Mouse (Mus musculus) CH12.LX (cell line): ENCODE measurements around the gene Plcg2. TPM values are rescaled to one million over a fixed set of nuclear protein-coding genes. Genes with fewer than 3 reads are reported as not detected.
A peak's percentile ranks its signal among the peaks of the same experiment; 100 is the strongest.

Experiments
- DNase-seq: peaks from one replicate; pipeline ENCODE4 v3.0.0-alpha.2; 2013; ENCODE audit errors: extremely low read depth
- H3K27ac ChIP-seq: 2 replicates; pipeline ENCODE4 v1.5.1; 2012; ENCODE audit warnings: low read depth, mild to moderate bottlenecking, control low read depth, moderate library complexity; ENCODE audit not compliant: insufficient read depth
- H3K27me3 ChIP-seq: replicated peaks from 2 replicates; pipeline ENCODE3; 2012; ENCODE audit warnings: inconsistent platforms
- H3K36me3 ChIP-seq, 2 experiments: replicated peaks in 1 of 2; 2 replicates each; pipeline versions ENCODE3 to v1.6.1; 2012; ENCODE audit warnings: inconsistent platforms in 1 of 2, low read length in 1 of 2, mild to moderate bottlenecking in 1 of 2, mixed read lengths in 1 of 2, moderate library complexity in 1 of 2; ENCODE audit not compliant: control insufficient read depth in 1 of 2, insufficient read depth in 1 of 2
- H3K4me1 ChIP-seq, 2 experiments: 2 replicates each; pipeline ENCODE4 v1.6.1; 2012; ENCODE audit warnings: inconsistent platforms in 1 of 2, moderate library complexity in 1 of 2; ENCODE audit not compliant: insufficient read depth in 2 of 2, control insufficient read depth in 1 of 2
- H3K4me2 ChIP-seq: 2 replicates; pipeline ENCODE4 v1.6.1; 2012; ENCODE audit warnings: low read depth, mild to moderate bottlenecking, control low read depth; ENCODE audit not compliant: poor library complexity, insufficient read depth, severe bottlenecking
- H3K4me3 ChIP-seq, 3 experiments: fragments of 150-350 bp in 1 of 3; sonication (generic) in 1 of 3; replicated peaks in 1 of 3; 2 replicates each; pipeline versions ENCODE3 to v1.5.1; 2011 to 2012; ENCODE audit warnings: low read depth in 2 of 3, low read length in 2 of 3, mild to moderate bottlenecking in 2 of 3, moderate library complexity in 2 of 3, control low read depth in 1 of 3, improper control_type of control experiment in 1 of 3, inconsistent platforms in 1 of 3, mixed read lengths in 1 of 3; ENCODE audit not compliant: poor library complexity in 1 of 3
- H3K79me2 ChIP-seq: replicated peaks from 2 replicates; pipeline ENCODE4 v1.6.1; 2012; ENCODE audit warnings: mild to moderate bottlenecking, moderate library complexity; ENCODE audit not compliant: control insufficient read depth, poor library complexity, insufficient read depth, severe bottlenecking; ENCODE audit errors: extremely low read depth
- H3K9ac ChIP-seq: 2 replicates; pipeline ENCODE4 v1.6.1; 2012; ENCODE audit warnings: low read depth, mild to moderate bottlenecking, control low read depth, moderate library complexity; ENCODE audit not compliant: insufficient read depth
- H3K9me3 ChIP-seq: replicated peaks from 2 replicates; pipeline ENCODE3; 2012; ENCODE audit warnings: low read length, inconsistent platforms, mixed read lengths
- BHLHE40 ChIP-seq: IDR thresholded peaks from 2 replicates; pipeline ENCODE4 v1.6.1; 2011; ENCODE audit warnings: mild to moderate bottlenecking, low read depth, low read length, improper control_type of control experiment
- CHD1 ChIP-seq: IDR thresholded peaks from 2 replicates; pipeline ENCODE4 v1.6.1; 2012; ENCODE audit warnings: low read depth, low read length, improper control_type of control experiment, inconsistent platforms
- CTCF ChIP-seq, 2 experiments: IDR thresholded peaks in 1 of 2; conservative IDR thresholded peaks in 1 of 2; 2 replicates each; pipeline ENCODE4 v1.5.1; 2011 to 2012; ENCODE audit warnings: low read depth in 2 of 2, low read length in 2 of 2, improper control_type of control experiment in 1 of 2, inconsistent platforms in 1 of 2, mild to moderate bottlenecking in 1 of 2, moderate library complexity in 1 of 2
- E2F4 ChIP-seq: IDR thresholded peaks from 2 replicates; pipeline ENCODE4 v1.6.1; 2011; ENCODE audit warnings: low read depth, low read length, improper control_type of control experiment; ENCODE audit not compliant: insufficient replicate concordance
- EP300 ChIP-seq: IDR thresholded peaks from 2 replicates; pipeline ENCODE4 v1.6.1; 2011; ENCODE audit warnings: low read length, improper control_type of control experiment
- ETS1 ChIP-seq: conservative IDR thresholded peaks from 2 replicates; pipeline ENCODE4 v1.6.1; 2012; ENCODE audit warnings: low read depth, mild to moderate bottlenecking, inconsistent platforms, low read length, improper control_type of control experiment, moderate library complexity
- GABPA ChIP-seq: IDR thresholded peaks from 2 replicates; pipeline ENCODE4 v1.6.1; 2012; ENCODE audit warnings: low read depth, low read length, improper control_type of control experiment, inconsistent platforms; ENCODE audit not compliant: insufficient replicate concordance
- HCFC1 ChIP-seq: IDR thresholded peaks from 2 replicates; pipeline ENCODE4 v1.6.1; 2012; ENCODE audit warnings: low read depth, mild to moderate bottlenecking, inconsistent platforms, low read length, improper control_type of control experiment
- JUND ChIP-seq: conservative IDR thresholded peaks from 2 replicates; pipeline ENCODE4 v1.6.1; 2011; ENCODE audit warnings: low read depth, low read length, improper control_type of control experiment
- KAT2A ChIP-seq: IDR thresholded peaks from 2 replicates; pipeline ENCODE4 v1.6.1; 2012; ENCODE audit warnings: low read length, improper control_type of control experiment, inconsistent platforms; ENCODE audit not compliant: insufficient replicate concordance
- MAFK ChIP-seq: IDR thresholded peaks from 2 replicates; pipeline ENCODE4 v1.6.1; 2011; ENCODE audit warnings: low read length, improper control_type of control experiment; ENCODE audit not compliant: insufficient replicate concordance
- MAX ChIP-seq: IDR thresholded peaks from 2 replicates; pipeline ENCODE4 v1.6.1; 2011; ENCODE audit warnings: low read length, improper control_type of control experiment
- MAZ ChIP-seq: IDR thresholded peaks from 2 replicates; pipeline ENCODE4 v1.6.1; 2012; ENCODE audit warnings: low read depth, mild to moderate bottlenecking, inconsistent platforms, low read length, improper control_type of control experiment, moderate library complexity
- MEF2A ChIP-seq: IDR thresholded peaks from 2 replicates; pipeline ENCODE4 v1.6.1; 2014; ENCODE audit warnings: low read depth, mild to moderate bottlenecking, inconsistent platforms, low read length, improper control_type of control experiment, borderline replicate concordance
- MXI1 ChIP-seq: IDR thresholded peaks from 2 replicates; pipeline ENCODE4 v1.6.1; 2011; ENCODE audit warnings: mild to moderate bottlenecking, low read depth, low read length, improper control_type of control experiment
- MYC ChIP-seq: IDR thresholded peaks from 2 replicates; pipeline ENCODE4 v1.6.1; 2011; ENCODE audit warnings: low read depth, mild to moderate bottlenecking, improper control_type of control experiment, low read length
- NRF1 ChIP-seq: IDR thresholded peaks from 2 replicates; pipeline ENCODE4 v1.6.1; 2014; ENCODE audit warnings: low read depth, mild to moderate bottlenecking, inconsistent platforms, low read length, improper control_type of control experiment, moderate library complexity
- PAX5 ChIP-seq: IDR thresholded peaks from 2 replicates; pipeline ENCODE4 v1.6.1; 2012; ENCODE audit warnings: low read length, inconsistent platforms, mixed read lengths
- POLR2A ChIP-seq: IDR thresholded peaks from 2 replicates; pipeline ENCODE4 v1.6.1; 2011; ENCODE audit warnings: low read depth, mild to moderate bottlenecking, improper control_type of control experiment, low read length
- POLR2AphosphoS2 ChIP-seq: IDR thresholded peaks from 2 replicates; pipeline ENCODE4 v1.6.1; 2011; ENCODE audit warnings: low read depth, low read length, improper control_type of control experiment
- RAD21 ChIP-seq: IDR thresholded peaks from 2 replicates; pipeline ENCODE4 v1.6.1; 2011; ENCODE audit warnings: low read depth, mild to moderate bottlenecking, low read length, improper control_type of control experiment, moderate library complexity
- RCOR1 ChIP-seq: conservative IDR thresholded peaks from 2 replicates; pipeline ENCODE4 v1.6.1; 2012; ENCODE audit warnings: low read depth, mild to moderate bottlenecking, inconsistent platforms, low read length, improper control_type of control experiment
- SMC3 ChIP-seq: IDR thresholded peaks from 2 replicates; pipeline ENCODE4 v1.6.1; 2011; ENCODE audit warnings: low read depth, low read length, improper control_type of control experiment
- TBP ChIP-seq: conservative IDR thresholded peaks from 2 replicates; pipeline ENCODE4 v1.6.1; 2011; ENCODE audit warnings: low read depth, low read length, improper control_type of control experiment
- TCF12 ChIP-seq: IDR thresholded peaks from 2 replicates; pipeline ENCODE4 v1.6.1; 2014; ENCODE audit warnings: low read depth, mild to moderate bottlenecking, inconsistent platforms, low read length, improper control_type of control experiment
- UBTF ChIP-seq: IDR thresholded peaks from 2 replicates; pipeline ENCODE4 v1.6.1; 2012; ENCODE audit warnings: low read depth, mild to moderate bottlenecking, inconsistent platforms, low read length, improper control_type of control experiment, moderate library complexity
- USF1 ChIP-seq: IDR thresholded peaks from 2 replicates; pipeline ENCODE4 v1.6.1; 2014; ENCODE audit warnings: low read depth, mild to moderate bottlenecking, inconsistent platforms, low read length, improper control_type of control experiment
- USF2 ChIP-seq: conservative IDR thresholded peaks from 2 replicates; pipeline ENCODE4 v1.6.1; 2011; ENCODE audit warnings: low read depth, low read length, improper control_type of control experiment
- ZC3H11A ChIP-seq: IDR thresholded peaks from 2 replicates; pipeline ENCODE4 v1.6.1; 2012; ENCODE audit warnings: low read depth, mild to moderate bottlenecking, inconsistent platforms, low read length, improper control_type of control experiment
- ZKSCAN1 ChIP-seq: IDR thresholded peaks from 2 replicates; pipeline ENCODE4 v1.6.1; 2012; ENCODE audit warnings: low read depth, inconsistent platforms, low read length, improper control_type of control experiment, borderline replicate concordance
- ZMIZ1 ChIP-seq: IDR thresholded peaks from 2 replicates; pipeline ENCODE4 v1.6.1; 2012; ENCODE audit warnings: low read depth, mild to moderate bottlenecking, inconsistent platforms, low read length, improper control_type of control experiment
- ZNF384 ChIP-seq: IDR thresholded peaks from 2 replicates; pipeline ENCODE4 v1.6.1; 2012; ENCODE audit warnings: low read depth, low read length, improper control_type of control experiment, inconsistent platforms
- dilution Hi-C: fragments of 300-500 bp; cut with MboI; formaldehyde crosslinking; loops from 2 replicates; pipeline ENCODE4 v1.14.3; 2020; ENCODE audit warnings: low sequenced_read_pairs; ENCODE audit not compliant: extremely low pct_unique_long_range_greater_than_20kb, extremely low pct_ligation_motif_present
- in situ Hi-C: fragments of 300-500 bp; cut with MboI; formaldehyde crosslinking; loops from 3 replicates; pipeline ENCODE4 v1.14.3; 2019; ENCODE audit warnings: low sequenced_read_pairs, low pct_ligation_motif_present, low pct_unique_long_range_greater_than_20kb, mixed read lengths
- polyA plus RNA-seq: library from polyadenylated mRNA; unstranded; fragments of >175 nt; gene quantifications from 2 replicates; pipeline ENCODE4 v1.2.1, GENCODE M21; 2012; ENCODE audit warnings: low read depth; ENCODE audit not compliant: insufficient read length
- total RNA-seq, 2 experiments: library from RNA; depleted of rRNA; stranded (reverse); fragments of 300-350 nt in 1 of 2; fragments of >200 nt in 1 of 2; gene quantifications; 2 replicates each; pipeline ENCODE4 v1.2.3; 2012 to 2014

The Plcg2 gene
- total and polyA plus RNA-seq, 3 experiments: 129 to 196 (median 194) TPM

- no peak; the same call in 1 of the 2 replicates for TF ChIP-seq HCFC1
- TF ChIP-seq ETS1: peak; percentile 78
- TF ChIP-seq MAX: no peak
- TF ChIP-seq GABPA: no peak
- no peak for TF ChIP-seq E2F4
- TF ChIP-seq SMC3: peak; percentile 12
- TF ChIP-seq TCF12: peak; percentile 91
- TF ChIP-seq NRF1: 0 out of 2 replicates have a peak, but pooled peaks have one; percentile 10
- TF ChIP-seq, all 38 proteins: peak for 15
These were observed 22.3 kb upstream of the Plcg2 start (continued) for GRCm38 (mm10) chr8:117475819-117476218.

- Histone ChIP-seq H3K4me1 (peaks cover 25 to 69% of the 10 kb centered on the region in 2 experiments), H3K27ac (no peak overlapping the region), H3K9ac (no peak overlapping the region), H3K36me3 (no peaks in the 10 kb centered on the region), H3K27me3 (no peaks in the 10 kb centered on the region), H3K4me2 (no peak overlapping the region), H3K4me3 (no peak overlapping the region), H3K9me3 (no peaks in the 10 kb centered on the region), H3K79me2 (no peaks in the 10 kb centered on the region)
- dilution Hi-C loops: no loop called here
- no peak for TF ChIP-seq PAX5
- TF ChIP-seq ETS1: no peak
- TF ChIP-seq CTCF (conservative IDR thresholded peaks at IDR 0.05 in 1 of 2, IDR thresholded peaks at IDR 0.05 in 1 of 2; ENCODE audit: low read depth in 2 of 2, low read length in 2 of 2): peak in 1 of 2 experiments; percentile 65; a peak in 2 of 4 replicates
- no peak for TF ChIP-seq KAT2A
- no peak for TF ChIP-seq MYC
- TF ChIP-seq SMC3: peak; percentile 75
- no peak for TF ChIP-seq USF2
- TF ChIP-seq UBTF: no peak
- TF ChIP-seq MAX: no peak
- no peak for TF ChIP-seq MAFK
- TF ChIP-seq USF1: no peak
- no peak for TF ChIP-seq EP300
- TF ChIP-seq RAD21: peak; percentile 66
- no peak for TF ChIP-seq RCOR1
- TF ChIP-seq TCF12: no peak
- no peak for TF ChIP-seq CHD1
- no peak for TF ChIP-seq ZNF384
- TF ChIP-seq JUND: no peak
- TF ChIP-seq NRF1: no peak
- TF ChIP-seq BHLHE40: no peak
- no peak for TF ChIP-seq ZKSCAN1
- no peak for TF ChIP-seq ZMIZ1
- TF ChIP-seq TBP: no peak
- TF ChIP-seq MEF2A: no peak
- TF ChIP-seq MAZ: no peak
- TF ChIP-seq HCFC1: no peak
- no peak for TF ChIP-seq GABPA
- no peak for TF ChIP-seq POLR2AphosphoS2
- no peak for TF ChIP-seq POLR2A
- TF ChIP-seq MXI1: no peak
- peak; percentile 8; the same call in 1 of the 2 replicates for TF ChIP-seq ZC3H11A
- no peak for TF ChIP-seq E2F4
- no peak for DNase-seq
- in situ Hi-C loops: loop anchor here (10.0 kb wide), 1 partner anchor 483 kb away; the partner anchor contains the start of gene Gcsh
These were observed 20.0 kb upstream of the Plcg2 start for GRCm38 (mm10) chr8:117478082-117478481.
